Comparison of ENCODE assay signal across 8 mouse cellular contexts in genomic region chr11:115164976-115165374, GRCm38 (mm10). TPM values are rescaled to one million over a fixed set of nuclear protein-coding genes. Genes with fewer than 3 reads are reported as not detected.
DNase-seq lines count a peak whose midpoint lies in the region; ATAC-seq and TF ChIP-seq lines count a peak whose summit lies in the region.

No protein-coding gene starts in this region.

- H3K79me3 ChIP-seq in C2C12 (ENCODE audit: low read depth): peaks cover 1% of the 10 kb centered on the region

- no peaks in the 10 kb centered on the region for H3K27me3 ChIP-seq in C2C12 (ENCODE audit: control insufficient read depth, insufficient read depth, insufficient read length)
- peaks cover 15% of the 10 kb centered on the region for H3K27me3 ChIP-seq in heart, embryonic 15.5 days
- H3K27me3 ChIP-seq in midbrain, embryonic 11.5 days (ENCODE audit: control insufficient read depth, insufficient read depth, low read length): peaks cover 16% of the 10 kb centered on the region

- H3K36me3 ChIP-seq in C2C12 (ENCODE audit: control insufficient read depth, insufficient read depth): no peaks in the 10 kb centered on the region
- no peaks in the 10 kb centered on the region for H3K36me3 ChIP-seq in heart, embryonic 15.5 days
- no peaks in the 10 kb centered on the region for H3K36me3 ChIP-seq in midbrain, embryonic 11.5 days (ENCODE audit: control insufficient read depth, insufficient read depth, low read length)

- H3K79me2 ChIP-seq in C2C12 (ENCODE audit: control insufficient read depth, insufficient read depth): peaks cover 10% of the 10 kb centered on the region

- ATAC-seq in heart, embryonic 15.5 days (replicated peaks; ENCODE audit: insufficient number of reproducible peaks, insufficient read depth, low FRiP score, low read depth): no peak
- no peak for ATAC-seq in midbrain, embryonic 11.5 days (ENCODE audit: low FRiP score)

- WGBS in heart, embryonic 15.5 days: 7% methylated on average over 9 of the region's 9 CpGs
- WGBS in midbrain, embryonic 11.5 days: 2% methylated on average over 9 of the region's 9 CpGs

- H3ac ChIP-seq in C2C12 (ENCODE audit: control insufficient read depth, insufficient read length, low read depth): peak overlapping the region; percentile 53

- no peak overlapping the region for H3K27ac ChIP-seq in heart, embryonic 15.5 days
- no peak overlapping the region for H3K27ac ChIP-seq in midbrain, embryonic 11.5 days (ENCODE audit: low read depth, low read length)

- H3K4me3 ChIP-seq in C2C12 (ENCODE audit: insufficient read depth, poor library complexity, severe bottlenecking): peak overlapping the region; percentile 57
- H3K4me3 ChIP-seq in heart, embryonic 15.5 days: peak overlapping the region; percentile 72
- peak overlapping the region; percentile 62 for H3K4me3 ChIP-seq in midbrain, embryonic 11.5 days (ENCODE audit: low read depth, low read length)

- TF ChIP-seq CTCF in C2C12 (IDR thresholded peaks at IDR 0.05; ENCODE audit: control insufficient read depth, insufficient read depth, insufficient read length): no peak

- no peaks in the 10 kb centered on the region for H3K9me3 ChIP-seq in heart, embryonic 15.5 days (replicated peaks)
- no peaks in the 10 kb centered on the region for H3K9me3 ChIP-seq in midbrain, embryonic 11.5 days (ENCODE audit: control insufficient read depth, low read length)

- peak overlapping the region; percentile 92 for H3K4me2 ChIP-seq in heart, embryonic 15.5 days
- H3K4me2 ChIP-seq in midbrain, embryonic 11.5 days: peak overlapping the region; percentile 95

- peaks cover 34% of the 10 kb centered on the region for H3K4me1 ChIP-seq in heart, embryonic 15.5 days (replicated peaks)
- H3K4me1 ChIP-seq in midbrain, embryonic 11.5 days (ENCODE audit: control insufficient read depth, insufficient read depth, low read length): peaks cover 22% of the 10 kb centered on the region

- peak; percentile 80 for DNase-seq in 3T3-L1 (ENCODE audit: low read depth, low spot score)
- peak; percentile 77 for DNase-seq in cerebellum, adult 9-10 months
- peak; percentile 53 to 72 for DNase-seq in kidney, postnatal 4 days
- no peak for DNase-seq in midbrain, embryonic 11.5 days (ENCODE audit: low spot score, missing footprints)
- no peak for DNase-seq in frontal cortex, postnatal 25 days (ENCODE audit: low spot score in 2 of 2)
- DNase-seq in gastrocnemius, postnatal 10 days: no peak

- H3K9ac ChIP-seq in heart, embryonic 15.5 days: peak overlapping the region; percentile 60; the same call in 1 of the 2 replicates
- H3K9ac ChIP-seq in midbrain, embryonic 11.5 days (ENCODE audit: low read length): peak overlapping the region; percentile 64

TF ChIP-seq in C2C12, 6 proteins besides CTCF, POLR2A, EP300 and RAD21:
- TF ChIP-seq MAX (IDR thresholded peaks at IDR 0.05) (no peak), USF1 (IDR thresholded peaks at IDR 0.05; ENCODE audit: low read depth) (no peak), MYOG (IDR thresholded peaks at IDR 0.05; ENCODE audit: control insufficient read depth, extremely low read depth, insufficient read length) (no peak), FOSL1 (IDR thresholded peaks at IDR 0.05; ENCODE audit: insufficient read depth, low read length, poor library complexity, severe bottlenecking) (no peak), CEBPB (IDR thresholded peaks at IDR 0.05; ENCODE audit: low read depth) (no peak), MYOD1 (IDR thresholded peaks at IDR 0.05; ENCODE audit: control insufficient read depth, insufficient read length, low read depth) (no peak)

RNA-seq across cellular contexts. Expression of gene Slc9a3r1, which starts 1.8 kb away (rescaled TPM):
- polyA plus RNA-seq in C2C12 (2012; fragmentation: generic; extraction: Trizol): 19.1 TPM
- polyA plus RNA-seq in heart, embryonic 15.5 days (2015; fragmentation: Nextera tagmentation; extraction: Ambion mirVana): 24.6 and 46.4 TPM in 2 replicates
- polyA plus RNA-seq in midbrain, embryonic 11.5 days (2014; fragmentation: Nextera tagmentation; extraction: Ambion mirVana): 26.8 and 32.0 TPM in 2 replicates
- total RNA-seq in gastrocnemius, postnatal 10 days (2021): 1 to 10 TPM; 6.5 to 8.3 TPM

RNA-seq across cellular contexts. Expression of gene Tmem104, which starts 22.3 kb away (rescaled TPM):
- polyA plus RNA-seq in C2C12 (2012; fragmentation: generic; extraction: Trizol): 6.6 TPM
- 6.6 and 11.4 TPM in 2 replicates for polyA plus RNA-seq in heart, embryonic 15.5 days (2015; fragmentation: Nextera tagmentation; extraction: Ambion mirVana)
- 6.2 and 9.2 TPM in 2 replicates for polyA plus RNA-seq in midbrain, embryonic 11.5 days (2014; fragmentation: Nextera tagmentation; extraction: Ambion mirVana)
- total RNA-seq in gastrocnemius, postnatal 10 days (2021): 1 to 10 TPM; 3.9 to 6.4 TPM

RNA-seq across cellular contexts. Expression of gene Nat9, which starts 22.7 kb away (rescaled TPM):
- polyA plus RNA-seq in C2C12 (2012; fragmentation: generic; extraction: Trizol): 9.1 TPM
- polyA plus RNA-seq in heart, embryonic 15.5 days (2015; fragmentation: Nextera tagmentation; extraction: Ambion mirVana): 16.2 and 20.8 TPM in 2 replicates
- polyA plus RNA-seq in midbrain, embryonic 11.5 days (2014; fragmentation: Nextera tagmentation; extraction: Ambion mirVana): 17.7 and 19.2 TPM in 2 replicates
- total RNA-seq in gastrocnemius, postnatal 10 days (2021): 10 to 100 TPM; 13.7 to 14.8 TPM

RNA-seq across cellular contexts. Expression of gene Cd300lf, which starts 31.2 kb away (rescaled TPM):
- polyA plus RNA-seq in C2C12 (2012; fragmentation: generic; extraction: Trizol): not detected
- polyA plus RNA-seq in heart, embryonic 15.5 days (2015; fragmentation: Nextera tagmentation; extraction: Ambion mirVana): 0.37 and 1.2 TPM in 2 replicates
- polyA plus RNA-seq in midbrain, embryonic 11.5 days (2014; fragmentation: Nextera tagmentation; extraction: Ambion mirVana): not detected in 2 replicates
- total RNA-seq in gastrocnemius, postnatal 10 days (2021): under 1 TPM in 1 of 2 experiments, not detected in 1; 0.34 TPM

Comparison
In these comparisons a context has a peak if more than half of its experiments do, and no peak if none do; other contexts are left out.
1. DNase-seq: peak in 3T3-L1 (single experiment), cerebellum, adult 9-10 months (single experiment) and kidney, postnatal 4 days (2 of 2); none in midbrain, embryonic 11.5 days (single experiment), frontal cortex, postnatal 25 days (0 of 2) and gastrocnemius, postnatal 10 days (single experiment).
2. Peak in every context shown above with its lines, with median percentiles within 50 percentile points of each other: H3K4me3 ChIP-seq.